Mouse (Mus musculus) testis, adult 2 months (tissue): Measurements from ENCODE around the gene Dnah17.

Experiments used
- CTCF ChIP-seq: fragments of 200-500 bp; IDR thresholded peaks from 2 replicates; pipeline ENCODE4 v1.5.1; 2012; ENCODE audit warnings: low read depth, mild to moderate bottlenecking, inconsistent platforms, low read length, moderate library complexity; ENCODE audit not compliant: control insufficient read depth, insufficient read depth, insufficient replicate concordance
- POLR2A ChIP-seq: fragments of 200-500 bp; IDR thresholded peaks from 2 replicates; pipeline ENCODE4 v1.6.1; 2012; ENCODE audit warnings: low read depth, mild to moderate bottlenecking, inconsistent platforms, low read length, moderate library complexity; ENCODE audit not compliant: control insufficient read depth

GRCm38 (mm10) chr11:118166626-118167025 lies 36.2 kb upstream of the Dnah17 start:
- no peak for TF ChIP-seq CTCF
- TF ChIP-seq POLR2A: no peak
